Mouse (Mus musculus) heart, embryonic 10.5 days (tissue): Measurements from ENCODE around the gene Dclre1a. TPM values are rescaled to one million over a fixed set of nuclear protein-coding genes. Genes with fewer than 3 reads are reported as not detected.

Experiments used
- DNase-seq: peaks from one replicate; pipeline ENCODE4 v3.0.0-alpha.2; 2017; ENCODE audit warnings: low spot score
- H3K27ac ChIP-seq: fragments of 300-500 bp; sonication (generic); 2 replicates; pipeline ENCODE4 v1.5.1; 2016; ENCODE audit warnings: mild to moderate bottlenecking
- H3K27me3 ChIP-seq: fragments of 300-500 bp; sonication (generic); 2 replicates; pipeline ENCODE4 v1.6.1; 2016; ENCODE audit warnings: mild to moderate bottlenecking; ENCODE audit not compliant: poor library complexity, insufficient read depth, severe bottlenecking
- H3K36me3 ChIP-seq: fragments of 300-500 bp; sonication (generic); 2 replicates; pipeline ENCODE4 v1.6.1; 2016; ENCODE audit warnings: mild to moderate bottlenecking, moderate library complexity
- H3K4me1 ChIP-seq: fragments of 300-500 bp; sonication (generic); 2 replicates; pipeline ENCODE4 v1.6.1; 2016; ENCODE audit warnings: mild to moderate bottlenecking
- H3K4me3 ChIP-seq: fragments of 300-500 bp; sonication (generic); 2 replicates; pipeline ENCODE4 v1.5.1; 2016; ENCODE audit warnings: mild to moderate bottlenecking, moderate library complexity
- H3K9me3 ChIP-seq: fragments of 300-500 bp; sonication (generic); 2 replicates; pipeline ENCODE4 v1.6.1; 2016; ENCODE audit warnings: mild to moderate bottlenecking, moderate library complexity
- WGBS: fragments of 180-500 bp; shearing (Covaris S2); methylation state at CpG from one replicate; pipeline ENCODE4 v1.1.7; 2016; 5-methylcytosine and 5-hydroxymethylcytosine counted together
- polyA plus RNA-seq: library from polyadenylated mRNA; unstranded; fragments of >200 nt; fragmentation: Nextera tagmentation; extraction: Ambion mirVana; gene quantifications from 2 replicates; pipeline ENCODE4 v1.2.1, GENCODE M21; 2016

Dclre1a gene
- polyA plus RNA-seq, 1 experiment from 2014 or later: 16.3 TPM

DNA sequence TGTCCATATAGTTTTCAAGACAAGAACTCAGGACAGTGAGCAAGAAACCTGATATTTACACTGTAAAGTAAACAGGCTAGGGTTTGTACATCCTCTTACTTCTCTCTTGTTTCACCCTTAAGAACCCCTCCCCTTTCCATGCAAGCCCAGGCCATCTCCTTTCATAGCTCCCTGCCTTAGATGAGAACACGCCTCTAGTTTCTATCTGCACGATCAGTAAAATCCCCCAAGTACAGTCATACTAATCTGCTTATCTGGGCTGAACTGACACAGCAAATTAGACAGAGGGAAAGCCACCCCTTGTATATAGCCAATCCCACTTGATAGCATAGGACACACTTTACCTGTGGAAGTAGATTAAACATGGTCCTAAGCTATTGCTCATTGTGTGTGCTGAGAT is 23.2 kb upstream of the Dclre1a start:
- H3K4me1 ChIP-seq: peaks cover 9% of the 10 kb centered on the region; the same call in 1 of the 2 replicates
- no peak overlapping the region for H3K4me3 ChIP-seq
- H3K36me3 ChIP-seq: peaks cover 29% of the 10 kb centered on the region
- no peak overlapping the region for H3K27ac ChIP-seq
- DNase-seq: no peak
- no peaks in the 10 kb centered on the region for H3K9me3 ChIP-seq
- 86% methylated on average over 2 of the region's 2 CpGs for WGBS
- no peaks in the 10 kb centered on the region for H3K27me3 ChIP-seq

DNA sequence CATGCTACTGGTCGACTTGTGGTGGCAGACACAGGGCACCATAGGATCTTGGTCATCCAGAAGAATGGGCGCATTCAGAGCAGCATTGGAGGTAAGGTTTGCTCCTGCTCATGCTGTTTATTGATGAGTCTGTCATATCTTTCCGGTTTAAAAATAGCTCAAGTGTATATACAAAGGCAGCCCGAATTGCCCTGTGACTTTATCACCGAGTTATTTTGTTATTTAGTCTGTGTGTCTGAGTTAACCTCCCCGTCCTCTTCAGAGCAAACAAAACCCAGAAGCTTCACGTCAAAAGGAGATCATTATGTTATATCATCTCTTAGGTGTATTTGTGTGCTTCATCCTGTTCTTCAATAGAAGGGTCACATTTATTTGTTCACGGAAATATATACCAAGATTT is 22.8 kb upstream of the Dclre1a start:
- Histone ChIP-seq H3K9me3 (no peaks in the 10 kb centered on the region), H3K27me3 (no peaks in the 10 kb centered on the region), H3K27ac (no peak overlapping the region), H3K4me1 (peaks cover 9% of the 10 kb centered on the region; the same call in 1 of the 2 replicates), H3K4me3 (no peak overlapping the region), H3K36me3 (peaks cover 25% of the 10 kb centered on the region)
- no peak for DNase-seq
- 72% methylated on average over 8 of the region's 8 CpGs for WGBS

GRCm38 (mm10) chr19:56566940-56567339 is 18.9 kb upstream of the Dclre1a start:
- Histone ChIP-seq H3K4me3 (no peak overlapping the region), H3K27me3 (no peaks in the 10 kb centered on the region), H3K27ac (no peak overlapping the region), H3K36me3 (peaks cover 15% of the 10 kb centered on the region), H3K9me3 (no peaks in the 10 kb centered on the region), H3K4me1 (peaks cover 15% of the 10 kb centered on the region; the same call in 1 of the 2 replicates)
- no peak for DNase-seq
- WGBS: 70% methylated on average over 6 of the region's 6 CpGs

DNA sequence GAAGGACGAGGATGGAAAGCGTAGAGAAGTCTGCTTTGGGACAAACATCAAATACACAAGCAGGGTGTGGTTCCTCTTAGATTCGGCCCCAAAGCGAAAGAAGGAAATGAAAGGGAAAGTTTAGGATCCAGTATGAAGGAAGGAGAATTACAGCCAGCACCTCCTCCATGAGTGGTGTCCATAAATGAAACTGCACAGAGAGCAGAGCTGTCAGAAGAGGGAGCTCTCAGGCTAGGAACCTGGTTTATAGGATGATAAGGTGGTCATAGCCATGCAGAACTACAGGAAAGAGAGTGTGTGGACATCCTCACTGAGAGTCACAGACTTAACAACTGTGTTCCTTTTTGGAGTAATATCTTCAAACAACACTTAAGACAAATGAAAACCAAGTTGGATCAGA is 18.0 kb upstream of the Dclre1a start:
- DNase-seq: no peak
- H3K4me1 ChIP-seq: peaks cover 24% of the 10 kb centered on the region; the same call in 1 of the 2 replicates
- no peaks in the 10 kb centered on the region for H3K9me3 ChIP-seq
- WGBS: 92% methylated on average over 4 of the region's 4 CpGs
- H3K27ac ChIP-seq: no peak overlapping the region
- H3K4me3 ChIP-seq: no peak overlapping the region
- peaks cover 12% of the 10 kb centered on the region for H3K36me3 ChIP-seq
- H3K27me3 ChIP-seq: no peaks in the 10 kb centered on the region

- DNase-seq: no peak
- no peak overlapping the region for H3K27ac ChIP-seq
Measured at GRCm38 (mm10) chr19:56565358-56565757, 17.3 kb upstream of the Dclre1a start.

GRCm38 (mm10) chr19:56563469-56563868 is 15.4 kb upstream of the Dclre1a start:
- Histone ChIP-seq H3K4me1 (peaks cover 21% of the 10 kb centered on the region; the same call in 1 of the 2 replicates), H3K4me3 (no peak overlapping the region), H3K27ac (no peak overlapping the region), H3K36me3 (peaks cover 19% of the 10 kb centered on the region; the same call in 1 of the 2 replicates), H3K9me3 (no peaks in the 10 kb centered on the region), H3K27me3 (no peaks in the 10 kb centered on the region)
- 87% methylated on average over 3 of the region's 3 CpGs for WGBS
- no peak for DNase-seq

More at GRCm38 (mm10) chr19:56565358-56565757, 17.3 kb upstream of the Dclre1a start:
- H3K4me3 ChIP-seq: no peak overlapping the region
- peaks cover 8% of the 10 kb centered on the region for H3K36me3 ChIP-seq
- H3K27me3 ChIP-seq: no peaks in the 10 kb centered on the region
- peaks cover 21% of the 10 kb centered on the region; the same call in 1 of the 2 replicates for H3K4me1 ChIP-seq
- no peaks in the 10 kb centered on the region for H3K9me3 ChIP-seq
- WGBS: 65% methylated on average over 6 of the region's 6 CpGs

DNA sequence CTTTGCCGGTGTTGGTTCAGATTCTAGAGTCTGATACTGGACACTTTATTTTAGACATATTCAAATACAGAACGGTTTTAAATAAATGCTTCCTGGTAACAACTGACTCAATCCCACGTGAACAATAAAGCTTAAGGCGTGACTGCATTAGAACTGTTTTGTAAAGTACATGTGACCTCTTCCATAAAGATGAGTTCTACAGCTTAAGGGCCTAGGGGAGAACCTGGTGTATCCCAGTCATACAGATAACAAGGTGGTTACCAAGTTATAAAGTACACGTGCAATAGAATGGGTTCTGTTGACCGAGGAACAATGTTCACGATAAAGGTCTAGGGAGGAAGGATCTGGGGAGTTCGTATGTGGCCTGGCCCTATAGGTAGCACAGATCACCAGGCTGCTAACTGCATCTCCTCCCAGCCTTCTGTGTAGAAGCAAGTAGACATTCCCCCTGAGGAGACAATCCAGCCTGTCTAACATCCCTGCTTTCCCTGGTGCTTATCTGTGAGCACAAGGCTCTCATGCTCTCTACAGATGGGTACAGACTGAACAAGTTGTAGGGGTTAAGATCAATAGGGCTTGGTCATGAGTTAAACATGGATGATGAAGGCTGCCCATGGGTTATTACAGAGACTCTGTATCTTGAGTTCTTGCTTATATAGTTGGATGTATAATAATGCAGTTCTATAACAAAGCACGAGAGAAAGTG is 14.6 kb upstream of the Dclre1a start:
- Histone ChIP-seq H3K4me1 (peaks cover 25% of the 10 kb centered on the region; the same call in 1 of the 2 replicates), H3K27ac (no peak overlapping the region), H3K9me3 (no peaks in the 10 kb centered on the region), H3K36me3 (peaks cover 21% of the 10 kb centered on the region; the same call in 1 of the 2 replicates), H3K4me3 (no peak overlapping the region), H3K27me3 (no peaks in the 10 kb centered on the region)
- DNase-seq: no peak
- 91% methylated on average over 9 of the region's 9 CpGs for WGBS

DNA sequence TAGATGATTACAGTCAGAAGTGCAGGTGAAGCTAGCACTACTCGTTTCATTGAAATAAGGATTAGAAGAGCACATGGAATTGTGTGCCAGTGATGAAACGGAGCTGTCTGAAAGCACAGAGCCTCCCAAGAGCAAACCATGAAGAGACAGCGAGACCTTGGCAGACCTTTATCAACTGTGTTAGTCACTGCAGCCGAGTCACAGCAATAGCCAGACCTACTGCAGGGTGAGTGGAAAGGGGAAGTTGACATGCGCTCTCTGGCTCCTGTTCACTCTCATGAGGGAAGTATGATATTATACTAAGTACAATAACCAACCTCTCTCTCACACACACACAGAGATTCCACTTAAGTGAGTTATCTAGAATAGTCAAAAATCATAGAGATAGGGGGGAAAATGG is 8.0 kb upstream of the Dclre1a start:
- no peaks in the 10 kb centered on the region for H3K9me3 ChIP-seq
- no peak for DNase-seq
- WGBS: 61% methylated on average over 5 of the region's 5 CpGs
- H3K27ac ChIP-seq: no peak overlapping the region
- peaks cover 57% of the 10 kb centered on the region for H3K36me3 ChIP-seq
- H3K27me3 ChIP-seq: no peaks in the 10 kb centered on the region
- H3K4me3 ChIP-seq: no peak overlapping the region
- peaks cover 10% of the 10 kb centered on the region; the same call in 1 of the 2 replicates for H3K4me1 ChIP-seq

- WGBS: 94% methylated on average over 3 of the region's 3 CpGs
- Histone ChIP-seq H3K4me1 (peaks cover 10% of the 10 kb centered on the region), H3K4me3 (no peak overlapping the region), H3K27ac (no peak overlapping the region), H3K9me3 (no peaks in the 10 kb centered on the region), H3K27me3 (no peaks in the 10 kb centered on the region), H3K36me3 (peaks cover 43% of the 10 kb centered on the region)
- no peak for DNase-seq
Measured at GRCm38 (mm10) chr19:56553177-56553576, 5.2 kb upstream of the Dclre1a start.

- peaks cover 36% of the 10 kb centered on the region for H3K36me3 ChIP-seq
- H3K9me3 ChIP-seq: no peaks in the 10 kb centered on the region
- peaks cover 15% of the 10 kb centered on the region for H3K4me1 ChIP-seq
- 27% methylated on average over 18 of the region's 18 CpGs for WGBS
- no peak for DNase-seq
- H3K4me3 ChIP-seq: peak overlapping the region; percentile 83
- peak overlapping the region; percentile 99 for H3K27ac ChIP-seq
- no peaks in the 10 kb centered on the region for H3K27me3 ChIP-seq
Measured at GRCm38 (mm10) chr19:56549033-56549680, 1.1 kb upstream of the Dclre1a start.

GRCm38 (mm10) chr19:56548230-56549032 is 409 bp upstream of the Dclre1a start, which contains the start of gene Nhlrc2:
Gene Nhlrc2 (plus strand): TSS chr19:56548261.
- WGBS: under 1% methylated on average over 69 of the region's 69 CpGs

DNA sequence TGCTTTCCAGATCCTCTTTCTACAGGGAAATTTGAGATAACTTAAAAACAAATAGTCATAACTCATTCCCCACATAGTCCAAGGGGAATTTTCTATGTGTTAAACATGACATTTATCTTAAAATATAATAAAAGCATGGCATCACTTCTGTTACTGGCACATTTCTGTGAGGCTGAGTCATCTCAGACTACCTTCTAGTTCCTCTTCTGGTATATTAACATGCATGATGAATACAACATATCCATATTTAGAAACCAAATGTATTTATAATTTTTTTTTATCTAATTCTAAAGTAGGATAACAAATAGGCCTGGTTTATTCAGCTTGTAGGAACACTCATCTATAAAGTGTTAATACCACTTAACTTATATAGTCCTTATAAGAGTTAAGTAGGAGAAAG is 2.0 kb downstream of the Dclre1a start:
- H3K27me3 ChIP-seq: no peaks in the 10 kb centered on the region
- H3K9me3 ChIP-seq: no peaks in the 10 kb centered on the region
- H3K4me1 ChIP-seq: peaks cover 15% of the 10 kb centered on the region
- H3K4me3 ChIP-seq: no peak overlapping the region
- no peak overlapping the region for H3K27ac ChIP-seq
- DNase-seq: no peak
- peaks cover 33% of the 10 kb centered on the region for H3K36me3 ChIP-seq

More at GRCm38 (mm10) chr19:56548230-56549032, 409 bp upstream of the Dclre1a start, which contains the start of gene Nhlrc2:
- Histone ChIP-seq H3K27ac (peak within 1 kb of the TSS; percentile 99), H3K4me1 (peaks cover 15% of the 10 kb centered on the region), H3K9me3 (no peaks in the 10 kb centered on the region), H3K4me3 (peak within 1 kb of the TSS; percentile 83), H3K27me3 (no peaks in the 10 kb centered on the region), H3K36me3 (peaks cover 34% of the 10 kb centered on the region)
- DNase-seq: peak; percentile 93
